Comparison of ENCODE assay signal across 9 mouse cellular contexts in genomic region chr6:90764753-90765152, GRCm38 (mm10).
A peak's percentile ranks its signal among the peaks of the same experiment; 100 is the strongest.
DNase-seq lines count a peak whose midpoint lies in the region; ATAC-seq lines count a peak whose summit lies in the region.
"Had no signal": no experiment of that assay in that cellular context is flagged by ENCODE, and none has a peak within 500 bp of the region (broad histone marks: within the 10 kb centered on the region; RNA-seq: fewer than 3 reads in every experiment).

No protein-coding gene starts in this region.

- peaks cover 35% of the 10 kb centered on the region in 2 experiments for H3K4me1 ChIP-seq in heart, embryonic 14.5 days (ENCODE audit: control insufficient read depth in 2 of 2, insufficient read depth in 2 of 2, low read length in 2 of 2)
- peaks cover 31% of the 10 kb centered on the region for H3K4me1 ChIP-seq in midbrain, embryonic 15.5 days

- H3K9me3 ChIP-seq in heart, embryonic 14.5 days (ENCODE audit: control insufficient read depth, low read length), result no peaks in the 10 kb centered on the region
- no peaks in the 10 kb centered on the region for H3K9me3 ChIP-seq in midbrain, embryonic 15.5 days
- H3K9me3 ChIP-seq: G1E had no signal

- H3K27ac ChIP-seq in heart, embryonic 14.5 days (replicated peaks in 1 of 2; ENCODE audit: control insufficient read depth in 1 of 2, insufficient read depth in 1 of 2, low read depth in 2 of 2, low read length in 2 of 2), result peak overlapping the region; percentile 83 to 88
- H3K27ac ChIP-seq in midbrain, embryonic 15.5 days, result peak overlapping the region; percentile 56

- H3K4me3 ChIP-seq in heart, embryonic 14.5 days (ENCODE audit: control insufficient read depth in 1 of 2, insufficient read depth in 1 of 2, low read depth in 1 of 2, low read length in 2 of 2), result no peak overlapping the region
- no peak overlapping the region for H3K4me3 ChIP-seq in midbrain, embryonic 15.5 days

- no peaks in the 10 kb centered on the region for H3K27me3 ChIP-seq in heart, embryonic 14.5 days (ENCODE audit: control insufficient read depth, insufficient read depth, low read length)
- no peaks in the 10 kb centered on the region for H3K27me3 ChIP-seq in midbrain, embryonic 15.5 days (replicated peaks)

- H3K36me3 ChIP-seq in heart, embryonic 14.5 days (ENCODE audit: control insufficient read depth, insufficient read depth, low read length), result no peaks in the 10 kb centered on the region
- H3K36me3 ChIP-seq in midbrain, embryonic 15.5 days (replicated peaks), result no peaks in the 10 kb centered on the region
- H3K36me3 ChIP-seq: G1E had no signal

- intact Hi-C loops in heart, postnatal 25 days (cut with DNase I), result no loop called here
- intact Hi-C loops in left cerebral cortex, postnatal 14 days (cut with DNase I), result no loop called here

- H3K9ac ChIP-seq in heart, embryonic 14.5 days (ENCODE audit: low read length), result peak overlapping the region; percentile 41
- H3K9ac ChIP-seq in midbrain, embryonic 15.5 days, result no peak overlapping the region

- ATAC-seq in heart, embryonic 14.5 days (ENCODE audit: insufficient number of reproducible peaks, insufficient read depth, low FRiP score, low read depth), result no peak
- no peak for ATAC-seq in midbrain, embryonic 15.5 days (replicated peaks)

- peak; percentile 51 to 64 for DNase-seq in heart, adult 18-20 months
- DNase-seq in heart, postnatal 25 days (ENCODE audit: low spot score), result no peak
- peak; percentile 51 for DNase-seq in MN1 (ENCODE audit: low spot score)
- no peak for DNase-seq in urinary bladder, postnatal 25 days (ENCODE audit: low spot score)
- DNase-seq in left cerebral cortex, postnatal 14 days (ENCODE audit: low spot score in 2 of 2), result no peak
- DNase-seq in T-cell, adult 2 months (ENCODE audit: low spot score), result no peak

- 0 out of 2 replicates have a peak overlapping the region, but pooled peaks have one; percentile 53 for H3K4me2 ChIP-seq in heart, embryonic 14.5 days (ENCODE audit: low read length)
- H3K4me2 ChIP-seq in midbrain, embryonic 15.5 days, result no peak overlapping the region

- 71% methylated on average over 2 of the region's 2 CpGs for WGBS in heart, embryonic 14.5 days
- WGBS in midbrain, embryonic 15.5 days, result 18% methylated on average over 2 of the region's 2 CpGs

Comparison
In these comparisons a context has a peak if more than half of its experiments do, and no peak if none do; other contexts are left out.
1. DNase-seq: peak in heart, adult 18-20 months (2 of 2) and MN1 (single experiment); none in heart, postnatal 25 days (single experiment), urinary bladder, postnatal 25 days (single experiment), left cerebral cortex, postnatal 14 days (0 of 2) and T-cell, adult 2 months (single experiment).